Mouse (Mus musculus) erythroblast, embryonic 14.5 days (primary cell): ENCODE results near the gene 1810013L24Rik.

ENCODE experiments used
- GATA1 ChIP-seq: IDR thresholded peaks from 2 replicates; pipeline ENCODE4 v1.6.1; 2012; ENCODE audit warnings: low read length, inconsistent platforms, mixed read lengths
- TAL1 ChIP-seq: IDR thresholded peaks from 3 replicates; pipeline ENCODE4 v1.6.1; 2012; ENCODE audit warnings: low read length, inconsistent platforms, mixed read lengths

DNA sequence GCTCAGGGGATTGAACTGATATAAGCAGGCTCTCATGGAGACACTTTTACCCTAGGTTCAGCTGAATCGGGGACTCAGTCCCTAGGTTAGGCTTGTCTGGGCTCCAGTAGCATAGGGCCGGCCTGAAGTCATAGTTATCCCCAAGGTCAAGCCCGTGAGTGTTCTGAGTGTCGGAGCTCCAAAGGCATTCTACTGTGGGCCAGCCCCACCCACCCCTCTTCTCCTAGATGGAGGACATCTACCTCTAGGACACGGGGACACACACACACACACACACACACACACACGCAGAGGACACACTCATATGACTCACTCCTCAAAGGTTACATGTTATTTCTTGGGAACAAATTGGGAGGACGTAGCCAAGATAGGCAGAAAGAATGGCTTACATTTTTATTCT lies 2.5 kb upstream of the 1810013L24Rik start:
- TF ChIP-seq GATA1 (no peak), TAL1 (no peak)
